Mouse (Mus musculus) c-Kit-positive CD71-positive TER-119-positive erythroid progenitor cells, embryonic 14.5 days (primary cell): Measurements from ENCODE around the gene Syngr2.
"Not testable (repeated sequence)": the region's sequence is repeated elsewhere in the genome, so short reads cannot be mapped to it uniquely, and the experiment has no call there.

Experiments used
- DNase-seq: peaks from one replicate; pipeline ENCODE4 v3.0.0-alpha.2; 2013; ENCODE audit warnings: low spot score

The Syngr2 gene

GRCm38 (mm10) chr11:117833509-117833908 lies 24.0 kb downstream of the Syngr2 start:
- not testable (repeated sequence) for DNase-seq

- no peak for DNase-seq
Measured at GRCm38 (mm10) chr11:117834086-117834485, 24.6 kb downstream of the Syngr2 start.

GRCm38 (mm10) chr11:117836306-117836705 lies 26.8 kb downstream of the Syngr2 start:
- DNase-seq: peak; percentile 78

GRCm38 (mm10) chr11:117838572-117838971 lies 29.1 kb downstream of the Syngr2 start:
- DNase-seq: peak; percentile 81

- no peak for DNase-seq
Measured at GRCm38 (mm10) chr11:117839021-117839420, 29.6 kb downstream of the Syngr2 start.

- no peak for DNase-seq
Measured at GRCm38 (mm10) chr11:117840910-117841309, 31.4 kb downstream of the Syngr2 start.

- DNase-seq: no peak
Measured at GRCm38 (mm10) chr11:117843434-117843833, 34.0 kb downstream of the Syngr2 start.

GRCm38 (mm10) chr11:117844997-117845396 lies 35.5 kb downstream of the Syngr2 start:
- no peak for DNase-seq

GRCm38 (mm10) chr11:117845651-117846050 lies 36.2 kb downstream of the Syngr2 start:
- DNase-seq: no peak

GRCm38 (mm10) chr11:117846640-117847039 lies 37.2 kb downstream of the Syngr2 start:
- DNase-seq: no peak

GRCm38 (mm10) chr11:117847593-117848215 lies 38.2 kb downstream of the Syngr2 start:
- no peak for DNase-seq

GRCm38 (mm10) chr11:117848271-117848984 lies 39.0 kb downstream of the Syngr2 start:
- no peak for DNase-seq

- peak; percentile 96 for DNase-seq
Measured at GRCm38 (mm10) chr11:117848985-117849671, 39.7 kb downstream of the Syngr2 start, which contains the start of gene Birc5. Birc5 (plus strand) TSS chr11:117849251.

GRCm38 (mm10) chr11:117852875-117853274 lies 43.4 kb downstream of the Syngr2 start:
- DNase-seq: no peak

- no peak for DNase-seq
Measured at GRCm38 (mm10) chr11:117854241-117854640, 44.8 kb downstream of the Syngr2 start.

- no peak for DNase-seq
Measured at GRCm38 (mm10) chr11:117855360-117855759, 45.9 kb downstream of the Syngr2 start.

- no peak for DNase-seq
Measured at GRCm38 (mm10) chr11:117855975-117856374, 46.5 kb downstream of the Syngr2 start.

GRCm38 (mm10) chr11:117857462-117857861 lies 48.0 kb downstream of the Syngr2 start:
- no peak for DNase-seq

GRCm38 (mm10) chr11:117858392-117858791 lies 48.9 kb downstream of the Syngr2 start:
- DNase-seq: no peak

GRCm38 (mm10) chr11:117860601-117861000 lies 51.1 kb downstream of the Syngr2 start, which contains the start of gene Tmem235:
Tmem235 (plus strand) TSS chr11:117860752.
- DNase-seq: no peak

GRCm38 (mm10) chr11:117863174-117863856 lies 53.8 kb downstream of the Syngr2 start:
- no peak for DNase-seq
